8 mouse cellular contexts compared by ENCODE assay signal in genomic region chr14:117962453-117962852, GRCm38 (mm10).
DNase-seq lines count a peak whose midpoint lies in the region; ATAC-seq and TF ChIP-seq lines count a peak whose summit lies in the region.

No protein-coding gene starts in this region.

- no peak overlapping the region for H3K4me3 ChIP-seq in midbrain, embryonic 11.5 days (ENCODE audit: low read depth, low read length)
- no peak overlapping the region for H3K4me3 ChIP-seq in midbrain, embryonic 15.5 days
- no peak overlapping the region for H3K4me3 ChIP-seq in cortical plate, adult 2 months (ENCODE audit: insufficient read depth, low read length)

- H3K27ac ChIP-seq in midbrain, embryonic 11.5 days (ENCODE audit: low read depth, low read length) = no peak overlapping the region
- H3K27ac ChIP-seq in midbrain, embryonic 15.5 days = no peak overlapping the region
- H3K27ac ChIP-seq in cortical plate, adult 2 months (ENCODE audit: insufficient read depth, low read length) = no peak overlapping the region

- H3K27me3 ChIP-seq in midbrain, embryonic 11.5 days (ENCODE audit: control insufficient read depth, insufficient read depth, low read length) = no peaks in the 10 kb centered on the region
- no peaks in the 10 kb centered on the region for H3K27me3 ChIP-seq in midbrain, embryonic 15.5 days (replicated peaks)

- no peaks in the 10 kb centered on the region for H3K36me3 ChIP-seq in midbrain, embryonic 11.5 days (ENCODE audit: control insufficient read depth, insufficient read depth, low read length)
- no peaks in the 10 kb centered on the region for H3K36me3 ChIP-seq in midbrain, embryonic 15.5 days (replicated peaks)

- TF ChIP-seq CTCF in cortical plate, adult 2 months (IDR thresholded peaks at IDR 0.05; ENCODE audit: extremely low read depth, insufficient read depth, low read length) = peak; percentile 48

- H3K4me2 ChIP-seq in midbrain, embryonic 11.5 days = no peak overlapping the region
- H3K4me2 ChIP-seq in midbrain, embryonic 15.5 days = no peak overlapping the region

- H3K9ac ChIP-seq in midbrain, embryonic 11.5 days (ENCODE audit: low read length) = no peak overlapping the region
- no peak overlapping the region for H3K9ac ChIP-seq in midbrain, embryonic 15.5 days

- peak; percentile 13 for DNase-seq in gastrocnemius, adult 18-20 months (ENCODE audit: low spot score)
- DNase-seq in gastrocnemius, postnatal 4 days (ENCODE audit: low spot score in 2 of 2) = no peak
- DNase-seq in midbrain, embryonic 11.5 days (ENCODE audit: low spot score, missing footprints) = peak; percentile 89
- no peak for DNase-seq in right cerebral cortex, adult 18-20 months

- ATAC-seq in midbrain, embryonic 11.5 days (ENCODE audit: low FRiP score) = 0 out of 2 replicates have a peak, but pooled peaks have one; percentile 54
- ATAC-seq in midbrain, embryonic 15.5 days (replicated peaks) = no peak
- peak; percentile 82 for ATAC-seq in megakaryocyte progenitor cell, adult 5-6 weeks (replicated peaks; ENCODE audit: poor library complexity)
- ATAC-seq in activated CD4-positive, CD25-positive, alpha-beta regulatory T cell, adult 4 months = no peak

- WGBS in midbrain, embryonic 11.5 days = 52% methylated on average over 4 of the region's 4 CpGs
- WGBS in midbrain, embryonic 15.5 days = 59% methylated on average over 4 of the region's 4 CpGs

- no peak for TF ChIP-seq POLR2A in cortical plate, adult 2 months (IDR thresholded peaks at IDR 0.05; ENCODE audit: extremely low read depth, insufficient read depth, low read length)

- H3K9me3 ChIP-seq in midbrain, embryonic 11.5 days (ENCODE audit: control insufficient read depth, low read length) = no peaks in the 10 kb centered on the region
- no peaks in the 10 kb centered on the region for H3K9me3 ChIP-seq in midbrain, embryonic 15.5 days

- no peaks in the 10 kb centered on the region for H3K4me1 ChIP-seq in midbrain, embryonic 11.5 days (ENCODE audit: control insufficient read depth, insufficient read depth, low read length)
- H3K4me1 ChIP-seq in midbrain, embryonic 15.5 days = no peaks in the 10 kb centered on the region
- H3K4me1 ChIP-seq in cortical plate, adult 2 months (ENCODE audit: control insufficient read depth, insufficient read depth, low read length) = peaks cover 7% of the 10 kb centered on the region; the same call in 1 of the 2 replicates

Comparison
In these comparisons a context has a peak if more than half of its experiments do, and no peak if none do; other contexts are left out.
1. DNase-seq: peak in gastrocnemius, adult 18-20 months (single experiment) and midbrain, embryonic 11.5 days (single experiment); none in gastrocnemius, postnatal 4 days (0 of 2) and right cerebral cortex, adult 18-20 months (single experiment).
2. ATAC-seq: peak in midbrain, embryonic 11.5 days (single experiment) and megakaryocyte progenitor cell, adult 5-6 weeks (single experiment); none in midbrain, embryonic 15.5 days (single experiment) and activated CD4-positive, CD25-positive, alpha-beta regulatory T cell, adult 4 months (single experiment).